Mouse (Mus musculus) midbrain, embryonic 16.5 days (tissue): Measurements from ENCODE around the gene Esyt2. TPM values are rescaled to one million over a fixed set of nuclear protein-coding genes. Genes with fewer than 3 reads are reported as not detected.

Experiments used
- ATAC-seq: fragments of 200-750 bp; cut with Nextera tagmentation; 2 replicates; pipeline ENCODE4 v1.8.0; 2017; ENCODE audit warnings: moderate TSS enrichment
- H3K27ac ChIP-seq: fragments of 300-500 bp; sonication (generic); 2 replicates; pipeline ENCODE4 v1.5.1; 2014; ENCODE audit warnings: mild to moderate bottlenecking, low read length, mixed read lengths
- H3K27me3 ChIP-seq: fragments of 300-500 bp; sonication (generic); 2 replicates; pipeline ENCODE4 v1.6.1; 2014; ENCODE audit warnings: low read depth, low read length, mixed read lengths; ENCODE audit not compliant: control insufficient read depth, insufficient read depth
- H3K36me3 ChIP-seq: fragments of 300-500 bp; sonication (generic); 2 replicates; pipeline ENCODE4 v1.6.1; 2014; ENCODE audit warnings: mild to moderate bottlenecking, low read length, moderate library complexity, mixed read lengths; ENCODE audit not compliant: control insufficient read depth, insufficient read depth
- H3K4me1 ChIP-seq: fragments of 300-500 bp; sonication (generic); 2 replicates; pipeline ENCODE4 v1.6.1; 2014; ENCODE audit warnings: mild to moderate bottlenecking, low read length, mixed read lengths; ENCODE audit not compliant: control insufficient read depth, insufficient read depth
- H3K4me2 ChIP-seq: fragments of 300-500 bp; sonication (generic); 2 replicates; pipeline ENCODE4 v1.6.1; 2014; ENCODE audit warnings: mild to moderate bottlenecking, low read length, mixed read lengths
- H3K4me3 ChIP-seq: fragments of 300-500 bp; sonication (generic); 2 replicates; pipeline ENCODE4 v1.5.1; 2014; ENCODE audit warnings: low read depth, mild to moderate bottlenecking, low read length, moderate library complexity, mixed read lengths
- H3K9ac ChIP-seq: fragments of 300-500 bp; sonication (generic); 2 replicates; pipeline ENCODE4 v1.6.1; 2014; ENCODE audit warnings: low read depth, low read length, mixed read lengths
- H3K9me3 ChIP-seq: fragments of 300-500 bp; sonication (generic); replicated peaks from 2 replicates; pipeline ENCODE4 v1.6.1; 2014; ENCODE audit warnings: mild to moderate bottlenecking, low read length, mixed read lengths; ENCODE audit not compliant: control insufficient read depth, poor library complexity, severe bottlenecking
- WGBS: fragments of 180-500 bp; shearing (Covaris S2); extraction: QIAGEN DNeasy Blood & Tissue Kit; methylation state at CpG from one replicate; pipeline ENCODE4 v1.1.7; 2014; 5-methylcytosine and 5-hydroxymethylcytosine counted together
- polyA plus RNA-seq: library from polyadenylated mRNA; unstranded; fragments of >200 nt; fragmentation: Nextera tagmentation; extraction: Ambion mirVana; gene quantifications from 2 replicates; pipeline ENCODE4 v1.2.1, GENCODE M21; 2015

Gene Esyt2
- polyA plus RNA-seq, 1 experiment from 2014 or later, result 12.1 TPM

DNA sequence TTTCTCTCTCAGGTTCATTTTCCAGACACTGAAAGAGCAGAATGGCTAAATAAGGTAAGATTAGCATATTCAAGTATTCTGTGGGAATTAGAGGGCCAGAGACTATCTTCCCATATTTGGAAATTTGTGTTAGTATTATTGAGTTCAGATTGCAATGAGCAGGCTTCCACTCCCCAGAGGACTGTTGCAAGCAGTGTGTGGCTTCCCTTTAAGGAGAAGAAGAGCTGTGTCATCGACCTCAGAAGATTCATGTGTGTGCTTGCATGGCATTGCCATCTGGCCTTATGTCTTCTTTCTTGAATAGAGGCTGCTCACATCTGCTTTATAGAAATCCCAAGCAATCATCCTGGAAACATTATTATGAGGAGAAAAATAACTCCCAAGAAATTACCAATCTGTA, 36.8 kb downstream of the Esyt2 start:
- WGBS, result 89% methylated on average over 1 of the region's 1 CpGs
- H3K27me3 ChIP-seq, result no peaks in the 10 kb centered on the region
- 0 out of 2 replicates have a peak, but pooled peaks cover 3% of the 10 kb centered on the region for H3K36me3 ChIP-seq
- no peak overlapping the region for H3K27ac ChIP-seq
- ATAC-seq, result no peak
- H3K9me3 ChIP-seq, result no peaks in the 10 kb centered on the region
- H3K4me1 ChIP-seq, result no peaks in the 10 kb centered on the region
- no peak overlapping the region for H3K9ac ChIP-seq
- no peak overlapping the region for H3K4me2 ChIP-seq
- H3K4me3 ChIP-seq, result no peak overlapping the region

- Histone ChIP-seq H3K4me2 (no peak overlapping the region), H3K27me3 (no peaks in the 10 kb centered on the region), H3K4me3 (no peak overlapping the region), H3K9ac (no peak overlapping the region), H3K9me3 (no peaks in the 10 kb centered on the region), H3K27ac (no peak overlapping the region), H3K36me3 (peaks cover 6% of the 10 kb centered on the region; the same call in 1 of the 2 replicates), H3K4me1 (no peaks in the 10 kb centered on the region)
- 86% methylated on average over 4 of the region's 4 CpGs for WGBS
- ATAC-seq, result no peak
Observed at GRCm38 (mm10) chr12:116325545-116325944, 44.5 kb downstream of the Esyt2 start.

GRCm38 (mm10) chr12:116326159-116326558, 45.2 kb downstream of the Esyt2 start:
- H3K9me3 ChIP-seq, result no peaks in the 10 kb centered on the region
- peaks cover 6% of the 10 kb centered on the region; the same call in 1 of the 2 replicates for H3K36me3 ChIP-seq
- H3K4me3 ChIP-seq, result no peak overlapping the region
- H3K4me2 ChIP-seq, result no peak overlapping the region
- H3K9ac ChIP-seq, result no peak overlapping the region
- H3K27me3 ChIP-seq, result no peaks in the 10 kb centered on the region
- H3K27ac ChIP-seq, result no peak overlapping the region
- no peaks in the 10 kb centered on the region for H3K4me1 ChIP-seq
- 81% methylated on average over 1 of the region's 1 CpGs for WGBS
- no peak for ATAC-seq

DNA sequence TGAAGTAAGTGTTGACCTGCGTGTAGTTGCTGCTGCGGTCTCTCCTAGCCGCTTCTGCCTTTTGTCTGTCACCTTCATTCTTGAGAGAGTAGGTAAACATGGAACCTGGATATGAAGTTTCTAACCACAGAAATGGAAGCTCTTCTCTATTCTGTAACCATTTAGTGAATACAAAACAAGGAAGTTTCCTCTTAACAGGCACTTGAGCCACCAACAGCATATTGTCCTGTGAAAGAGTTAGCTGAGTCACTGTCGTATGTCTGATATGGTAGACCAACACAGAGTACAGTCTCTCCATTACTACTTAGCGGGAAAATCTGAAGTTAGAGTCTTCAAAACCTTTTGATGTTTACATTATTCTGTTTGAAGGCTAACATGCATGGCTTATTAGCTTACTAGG, 53.3 kb downstream of the Esyt2 start:
- no peaks in the 10 kb centered on the region for H3K9me3 ChIP-seq
- no peak for ATAC-seq
- H3K4me2 ChIP-seq, result no peak overlapping the region
- 93% methylated on average over 5 of the region's 5 CpGs for WGBS
- H3K27ac ChIP-seq, result no peak overlapping the region
- H3K4me1 ChIP-seq, result no peaks in the 10 kb centered on the region
- no peaks in the 10 kb centered on the region for H3K27me3 ChIP-seq
- H3K9ac ChIP-seq, result no peak overlapping the region
- H3K4me3 ChIP-seq, result no peak overlapping the region
- no peaks in the 10 kb centered on the region for H3K36me3 ChIP-seq

- no peaks in the 10 kb centered on the region for H3K9me3 ChIP-seq
- 87% methylated on average over 1 of the region's 1 CpGs for WGBS
Observed at GRCm38 (mm10) chr12:116340160-116340559, 59.2 kb downstream of the Esyt2 start.

DNA sequence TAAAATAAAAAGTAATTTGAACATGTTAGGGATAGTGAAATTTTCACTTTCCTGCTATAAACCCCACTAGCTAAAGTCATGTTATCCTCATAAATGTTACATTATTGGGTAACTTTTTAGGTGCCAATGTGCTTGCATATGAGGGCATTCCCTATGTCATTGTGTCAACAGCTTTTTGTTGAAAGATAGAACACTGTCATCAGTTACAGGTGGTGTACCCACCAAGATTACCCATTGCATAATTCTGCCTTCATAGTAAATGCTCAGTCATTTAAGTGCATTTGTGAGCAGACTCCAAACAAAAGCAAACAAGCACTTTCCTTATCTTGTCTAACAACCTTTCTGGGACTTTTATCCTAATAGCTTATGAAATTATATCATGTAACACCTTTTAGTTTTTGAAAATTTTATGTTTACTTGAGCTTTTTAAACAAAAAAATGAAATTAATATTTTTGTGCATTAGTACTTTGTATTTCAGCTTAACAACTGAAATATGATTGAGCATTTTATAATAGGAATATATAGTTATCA, 67.8 kb downstream of the Esyt2 start:
- H3K4me1 ChIP-seq, result no peaks in the 10 kb centered on the region
- no peak overlapping the region for H3K27ac ChIP-seq
- H3K27me3 ChIP-seq, result no peaks in the 10 kb centered on the region
- H3K4me3 ChIP-seq, result no peak overlapping the region
- H3K9me3 ChIP-seq, result no peaks in the 10 kb centered on the region
- H3K4me2 ChIP-seq, result no peak overlapping the region
- H3K9ac ChIP-seq, result no peak overlapping the region
- no peak for ATAC-seq
- peaks cover 13% of the 10 kb centered on the region for H3K36me3 ChIP-seq

More at GRCm38 (mm10) chr12:116340160-116340559, 59.2 kb downstream of the Esyt2 start:
- Histone ChIP-seq H3K4me2 (no peak overlapping the region), H3K9ac (no peak overlapping the region), H3K4me1 (no peaks in the 10 kb centered on the region), H3K4me3 (no peak overlapping the region), H3K27ac (no peak overlapping the region), H3K36me3 (peaks cover 4% of the 10 kb centered on the region), H3K27me3 (no peaks in the 10 kb centered on the region)
- ATAC-seq, result no peak

- no peak overlapping the region for H3K4me2 ChIP-seq
Observed at GRCm38 (mm10) chr12:116349376-116349775, 68.4 kb downstream of the Esyt2 start.

DNA sequence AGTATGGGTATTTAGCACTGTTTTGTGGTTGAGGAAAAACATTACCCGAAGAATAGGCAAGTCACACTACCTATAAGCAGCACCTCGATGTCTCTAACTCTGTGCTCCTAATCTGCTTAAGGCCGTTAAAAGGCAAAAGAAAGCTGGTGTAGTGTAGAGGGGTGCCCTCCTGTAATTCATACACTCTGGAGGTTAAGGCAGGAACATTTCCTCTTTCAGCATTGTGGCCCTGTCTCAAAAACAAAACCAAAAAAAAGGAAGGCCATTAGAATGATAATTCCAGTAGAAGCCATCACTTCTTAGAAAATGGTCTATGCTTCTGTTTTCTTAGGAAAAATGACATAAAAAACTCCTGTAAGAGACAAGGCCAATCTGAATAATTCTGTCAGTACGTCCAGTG, 70.0 kb downstream of the Esyt2 start:
- ATAC-seq, result no peak
- H3K27ac ChIP-seq, result no peak overlapping the region
- H3K9ac ChIP-seq, result no peak overlapping the region
- no peak overlapping the region for H3K4me2 ChIP-seq
- no peak overlapping the region for H3K4me3 ChIP-seq
- H3K27me3 ChIP-seq, result no peaks in the 10 kb centered on the region
- H3K4me1 ChIP-seq, result no peaks in the 10 kb centered on the region
- H3K9me3 ChIP-seq, result no peaks in the 10 kb centered on the region
- peaks cover 8% of the 10 kb centered on the region; the same call in 1 of the 2 replicates for H3K36me3 ChIP-seq
- 88% methylated on average over 4 of the region's 4 CpGs for WGBS

More at GRCm38 (mm10) chr12:116349376-116349775, 68.4 kb downstream of the Esyt2 start:
- no peaks in the 10 kb centered on the region for H3K27me3 ChIP-seq
- peaks cover 11% of the 10 kb centered on the region for H3K36me3 ChIP-seq
- H3K27ac ChIP-seq, result no peak overlapping the region
- no peaks in the 10 kb centered on the region for H3K9me3 ChIP-seq
- no peak for ATAC-seq
- no peaks in the 10 kb centered on the region for H3K4me1 ChIP-seq
- H3K4me3 ChIP-seq, result no peak overlapping the region
- H3K9ac ChIP-seq, result no peak overlapping the region
- 86% methylated on average over 2 of the region's 2 CpGs for WGBS

DNA sequence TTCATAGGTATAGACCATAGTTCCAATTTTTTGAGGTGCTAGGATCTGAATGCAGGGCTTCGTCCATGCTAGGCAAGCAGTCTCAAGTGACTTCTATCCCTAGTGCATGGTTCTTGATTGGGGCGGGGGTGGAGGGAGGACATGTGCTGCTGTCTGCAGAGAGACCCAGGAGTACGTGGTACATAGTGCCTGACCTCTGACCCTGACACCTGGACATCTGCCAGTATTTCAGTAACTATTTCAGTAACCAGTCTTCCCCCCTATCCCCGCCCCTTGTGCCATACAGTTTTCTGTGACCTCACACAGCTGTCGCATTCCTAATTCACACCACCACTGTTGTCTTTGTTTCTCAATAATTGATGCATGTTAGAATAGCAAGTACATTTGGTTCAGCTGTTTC, 71.4 kb downstream of the Esyt2 start:
- Histone ChIP-seq H3K27ac (no peak overlapping the region), H3K4me3 (no peak overlapping the region), H3K9ac (no peak overlapping the region), H3K27me3 (no peaks in the 10 kb centered on the region), H3K36me3 (peaks cover 7% of the 10 kb centered on the region), H3K9me3 (no peaks in the 10 kb centered on the region), H3K4me1 (no peaks in the 10 kb centered on the region), H3K4me2 (no peak overlapping the region)
- ATAC-seq, result no peak
- WGBS, result 85% methylated on average over 5 of the region's 5 CpGs
